Mouse (Mus musculus) E14TG2a.4 (cell line): ENCODE results near the gene Top1.

Source experiments
- H3K27me3 ChIP-seq: 2 replicates; pipeline ENCODE4 v1.6.1; 2014; ENCODE audit warnings: low read length, control low read depth; ENCODE audit not compliant: insufficient read depth
- H3K36me3 ChIP-seq: 2 replicates; pipeline ENCODE4 v1.6.1; 2014; ENCODE audit warnings: low read length, control low read depth; ENCODE audit not compliant: insufficient read depth
- H3K4me1 ChIP-seq: replicated peaks from 2 replicates; pipeline ENCODE4 v1.6.1; 2014; ENCODE audit warnings: low read depth, low read length, control low read depth
- H3K4me3 ChIP-seq: replicated peaks from 2 replicates; pipeline ENCODE4 v1.5.1; 2014; ENCODE audit warnings: mild to moderate bottlenecking, low read length
- H3K9me3 ChIP-seq: 2 replicates; pipeline ENCODE4 v1.6.1; 2014; ENCODE audit warnings: low read length, control low read depth
- CTCF ChIP-seq: conservative IDR thresholded peaks from 2 replicates; pipeline ENCODE4 v1.5.1; 2014; ENCODE audit warnings: low read length
- NANOG ChIP-seq: IDR thresholded peaks from 2 replicates; pipeline ENCODE4 v1.6.1; 2014; ENCODE audit warnings: borderline replicate concordance, low read length, mixed read lengths
- POU5F1 ChIP-seq: IDR thresholded peaks from 2 replicates; pipeline ENCODE4 v1.6.1; 2014; ENCODE audit warnings: low read length, borderline replicate concordance

Gene Top1

DNA sequence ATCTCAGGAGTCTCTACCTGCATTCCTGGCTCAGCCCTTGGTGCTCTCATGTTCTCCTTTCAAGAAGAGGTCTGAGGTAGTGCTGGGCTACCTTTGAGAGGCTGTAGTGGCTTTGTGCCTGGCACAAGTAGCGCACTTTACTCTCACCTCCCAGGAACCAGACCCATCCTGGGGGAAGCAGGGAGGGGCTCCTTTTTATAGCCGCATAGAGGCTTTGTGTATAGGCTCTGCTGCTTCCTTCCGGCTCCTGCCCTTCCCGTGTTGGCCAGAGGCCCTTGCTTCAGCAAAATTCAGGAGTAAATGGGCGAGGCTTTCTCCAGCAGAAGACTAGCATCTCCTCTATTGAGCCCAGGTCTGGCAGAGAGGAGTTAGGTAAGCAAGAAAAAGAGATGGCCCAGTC is 92.7 kb downstream of the Top1 start:
- H3K4me3 ChIP-seq, result peak overlapping the region; percentile 24; the same call in 1 of the 2 replicates
- no peak for TF ChIP-seq POU5F1
- TF ChIP-seq NANOG, result no peak
- TF ChIP-seq CTCF, result no peak
- no peaks in the 10 kb centered on the region for H3K9me3 ChIP-seq
- H3K4me1 ChIP-seq, result peaks cover 96% of the 10 kb centered on the region
- H3K36me3 ChIP-seq, result peaks cover 82% of the 10 kb centered on the region
- H3K27me3 ChIP-seq, result no peaks in the 10 kb centered on the region

DNA sequence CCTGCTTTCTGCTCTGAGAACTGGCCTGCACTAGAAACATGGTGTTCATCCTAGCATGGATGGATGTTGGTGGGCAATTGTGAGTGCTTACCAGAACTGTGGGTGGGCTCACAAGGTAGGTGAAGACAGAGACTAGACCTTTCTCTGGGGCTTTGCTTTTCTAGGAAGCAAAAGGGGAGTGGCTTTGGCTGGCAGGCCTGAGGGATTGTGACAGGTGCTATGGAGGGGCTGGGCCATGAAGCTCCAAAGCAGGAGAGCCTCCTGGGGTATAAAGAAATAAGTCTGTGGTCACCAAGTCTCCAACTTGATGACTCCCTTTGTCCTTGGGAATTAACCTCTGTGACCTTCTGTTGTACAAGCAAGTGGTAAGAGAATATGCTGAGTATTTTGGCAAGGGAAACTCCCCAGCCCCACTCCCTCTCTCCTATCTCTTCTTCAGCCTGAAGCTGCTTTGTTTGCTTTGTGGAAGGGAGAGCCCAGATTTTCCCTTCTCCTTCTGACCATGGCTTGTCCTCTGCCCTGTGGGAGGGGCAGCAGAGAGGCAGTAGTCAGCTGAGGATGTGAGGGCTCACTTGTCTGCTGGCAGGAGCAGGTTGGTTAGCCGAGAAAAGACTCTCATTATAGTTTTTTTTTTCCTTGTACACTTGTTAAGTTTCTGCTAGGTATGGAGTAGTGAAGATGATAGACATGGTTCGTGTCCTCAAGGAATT is 94.1 kb downstream of the Top1 start:
- Histone ChIP-seq H3K36me3 (peaks cover 78% of the 10 kb centered on the region), H3K4me3 (no peak overlapping the region), H3K9me3 (no peaks in the 10 kb centered on the region), H3K4me1 (peaks cover 96% of the 10 kb centered on the region), H3K27me3 (no peaks in the 10 kb centered on the region)
- TF ChIP-seq POU5F1 (no peak), CTCF (no peak)

DNA sequence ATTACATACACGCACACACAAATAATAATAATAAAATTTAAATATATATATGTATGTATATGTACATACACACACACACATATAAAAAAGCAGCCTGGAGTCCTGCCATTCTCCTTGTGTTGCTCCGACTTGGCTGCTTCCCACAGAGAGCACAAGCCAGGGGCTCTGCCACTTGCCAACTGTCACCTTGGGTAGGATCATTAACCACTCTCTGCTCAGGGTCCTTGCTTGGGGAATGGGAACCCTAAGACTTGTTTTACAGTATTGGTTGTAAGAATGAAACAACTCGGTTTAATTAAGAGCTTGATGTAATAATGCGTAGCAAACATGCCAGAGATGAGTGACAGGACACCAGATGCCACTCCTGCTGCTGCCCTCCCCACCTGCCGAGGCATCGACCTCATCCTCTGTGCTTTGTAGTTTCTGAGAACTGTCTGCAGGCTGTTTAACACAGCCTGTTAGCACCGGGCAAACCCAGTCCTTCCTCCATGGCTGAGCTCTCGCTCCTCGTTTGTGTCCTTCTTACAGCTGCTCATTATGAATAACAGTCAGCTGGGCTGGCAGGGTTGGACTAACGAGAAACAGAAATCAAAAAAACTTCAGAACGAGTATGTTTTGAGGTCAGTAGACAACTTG is 95.0 kb downstream of the Top1 start:
- TF ChIP-seq POU5F1 (no peak), CTCF (no peak), NANOG (no peak)
- Histone ChIP-seq H3K36me3 (peaks cover 82% of the 10 kb centered on the region), H3K4me3 (no peak overlapping the region), H3K9me3 (no peaks in the 10 kb centered on the region), H3K4me1 (peaks cover 93% of the 10 kb centered on the region), H3K27me3 (no peaks in the 10 kb centered on the region)

DNA sequence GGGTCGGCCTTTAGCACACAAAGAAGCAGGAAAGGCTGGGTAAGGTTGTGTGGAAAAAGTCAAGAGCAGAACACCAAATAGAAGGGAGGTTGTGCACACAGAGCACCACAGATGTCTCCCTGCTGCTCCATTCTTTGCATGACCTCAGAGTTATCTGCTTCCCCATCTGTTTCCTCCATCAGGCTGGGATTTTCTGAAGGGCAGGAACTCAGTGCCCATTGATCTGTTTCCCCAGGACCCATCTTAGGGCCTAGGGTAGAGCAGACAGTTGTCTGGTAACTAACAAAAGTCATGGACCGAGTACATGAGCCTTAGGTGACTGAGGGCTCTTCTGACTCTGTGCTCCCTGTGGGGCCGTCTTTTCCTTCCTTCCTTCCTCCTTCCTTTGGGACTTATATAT is 95.9 kb downstream of the Top1 start:
- peaks cover 90% of the 10 kb centered on the region for H3K36me3 ChIP-seq
- TF ChIP-seq NANOG (no peak), CTCF (no peak), POU5F1 (no peak)
- no peak overlapping the region for H3K4me3 ChIP-seq
- no peaks in the 10 kb centered on the region for H3K9me3 ChIP-seq
- H3K4me1 ChIP-seq, result peaks cover 93% of the 10 kb centered on the region
- no peaks in the 10 kb centered on the region for H3K27me3 ChIP-seq

DNA sequence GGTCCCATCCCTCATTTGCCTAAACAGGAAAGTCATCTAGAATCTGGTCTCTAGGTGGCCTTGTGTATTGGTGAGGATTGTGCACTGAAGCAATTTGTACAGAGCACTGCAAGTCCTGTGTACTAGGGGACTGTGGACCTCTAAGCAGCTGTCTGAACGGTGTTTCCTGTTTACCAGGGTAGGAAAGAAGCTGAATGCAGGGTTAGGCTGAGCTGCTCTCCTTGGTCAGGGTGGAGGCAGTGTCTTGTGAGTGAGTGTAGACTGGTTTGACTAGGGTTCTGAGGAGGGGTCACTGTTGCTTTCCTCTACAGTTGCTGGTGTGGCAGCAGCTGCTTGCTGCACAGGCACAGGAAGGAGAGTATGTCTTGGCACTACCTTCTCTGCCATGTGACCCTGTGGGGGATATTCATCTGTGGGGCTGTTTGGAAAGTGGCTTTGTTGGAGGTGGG is 96.5 kb downstream of the Top1 start:
- TF ChIP-seq CTCF (no peak), POU5F1 (no peak), NANOG (no peak)
- H3K4me3 ChIP-seq, result no peak overlapping the region
- peaks cover 93% of the 10 kb centered on the region for H3K4me1 ChIP-seq
- peaks cover 90% of the 10 kb centered on the region for H3K36me3 ChIP-seq
- H3K9me3 ChIP-seq, result no peaks in the 10 kb centered on the region
- no peaks in the 10 kb centered on the region for H3K27me3 ChIP-seq

DNA sequence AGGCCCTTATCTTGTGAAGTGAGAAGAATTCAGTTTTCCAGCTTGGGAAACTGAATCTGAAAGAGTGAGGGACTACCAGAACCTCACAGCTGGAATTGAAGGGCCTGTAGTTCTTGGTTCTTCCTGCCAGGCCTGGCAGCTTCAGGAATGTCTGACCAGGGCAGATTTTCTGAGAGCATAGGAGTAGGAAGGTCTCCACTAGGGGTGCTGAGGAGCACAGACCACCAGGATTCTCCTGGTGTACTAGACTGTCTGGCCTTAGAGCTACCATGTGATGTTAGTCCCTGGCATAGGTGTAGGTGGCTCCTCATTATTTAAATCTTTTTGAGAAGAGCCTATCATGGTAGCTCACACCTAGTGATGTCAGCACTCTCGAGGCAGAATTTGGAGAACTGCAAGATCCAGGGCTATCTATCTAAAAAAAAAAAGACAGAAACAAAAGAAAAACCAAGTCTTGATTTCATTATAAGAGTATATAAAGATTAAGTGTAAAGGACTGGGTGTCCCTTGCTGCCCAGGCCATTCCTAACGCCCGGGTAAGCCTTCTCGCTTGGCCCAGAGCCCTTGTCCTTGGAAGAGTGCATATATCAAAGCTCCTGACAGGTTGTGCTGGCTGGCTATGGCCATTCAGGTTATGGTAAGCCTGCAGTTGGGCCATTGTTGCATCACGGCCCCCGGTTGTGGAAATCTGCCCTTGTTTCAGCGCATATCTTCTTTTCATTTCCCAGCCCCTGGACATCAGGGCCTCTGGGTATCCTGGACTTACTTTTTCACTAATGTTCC is 98.5 kb downstream of the Top1 start:
- TF ChIP-seq CTCF, result peak; percentile 73
- TF ChIP-seq POU5F1, result no peak
- no peak for TF ChIP-seq NANOG
- Histone ChIP-seq H3K4me1 (peaks cover 93% of the 10 kb centered on the region), H3K4me3 (no peak overlapping the region), H3K27me3 (no peaks in the 10 kb centered on the region), H3K9me3 (no peaks in the 10 kb centered on the region), H3K36me3 (peaks cover 92% of the 10 kb centered on the region)

DNA sequence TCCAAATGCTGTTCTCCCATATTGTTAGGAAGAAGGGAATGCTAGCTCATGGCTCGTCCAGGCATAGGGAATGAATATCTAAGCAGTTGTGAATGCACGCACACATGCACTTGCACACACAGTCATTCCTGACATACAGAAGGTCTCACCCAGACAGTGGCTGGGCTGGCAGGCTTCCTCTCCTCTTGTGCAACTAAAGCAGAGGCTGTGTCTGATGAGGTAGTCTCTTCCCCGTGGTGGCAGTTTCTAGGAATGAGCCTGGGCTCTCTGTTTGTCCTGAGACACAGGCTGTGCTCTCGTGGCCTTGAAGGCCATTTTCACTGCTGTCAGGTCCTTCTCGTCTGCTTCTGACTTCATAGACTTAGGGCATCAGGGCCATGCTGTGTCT is 99.1 kb downstream of the Top1 start:
- Histone ChIP-seq H3K4me1 (peaks cover 93% of the 10 kb centered on the region), H3K9me3 (no peaks in the 10 kb centered on the region), H3K36me3 (peaks cover 92% of the 10 kb centered on the region), H3K27me3 (no peaks in the 10 kb centered on the region), H3K4me3 (no peak overlapping the region)
- TF ChIP-seq NANOG (no peak), CTCF (no peak), POU5F1 (no peak)

DNA sequence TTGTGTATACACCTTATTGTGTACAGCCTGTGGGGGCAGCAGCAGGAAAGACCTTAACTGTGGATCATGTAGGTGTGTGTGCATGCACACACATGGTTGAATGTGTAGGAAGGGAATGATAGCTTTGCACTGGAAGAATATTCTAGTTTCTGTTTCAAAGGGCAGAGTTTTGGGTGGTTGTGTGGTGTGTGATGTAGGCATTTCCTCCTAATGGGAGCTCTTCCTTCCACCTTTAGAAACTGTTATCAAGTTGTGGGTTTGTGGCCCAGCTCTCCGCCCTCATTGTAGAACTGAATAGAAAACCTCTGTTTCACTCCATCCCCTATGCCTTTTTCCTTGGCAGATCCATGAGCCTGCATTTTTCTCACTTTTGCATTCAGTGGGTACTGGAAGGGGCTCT is 99.8 kb downstream of the Top1 start:
- Histone ChIP-seq H3K27me3 (no peaks in the 10 kb centered on the region), H3K36me3 (peaks cover 92% of the 10 kb centered on the region), H3K4me3 (no peak overlapping the region), H3K9me3 (no peaks in the 10 kb centered on the region), H3K4me1 (peaks cover 93% of the 10 kb centered on the region)
- TF ChIP-seq POU5F1, result no peak
- no peak for TF ChIP-seq NANOG
- TF ChIP-seq CTCF, result no peak
